Mouse (Mus musculus): ENCODE data around the gene Rab39.

Gene Rab39

DNA sequence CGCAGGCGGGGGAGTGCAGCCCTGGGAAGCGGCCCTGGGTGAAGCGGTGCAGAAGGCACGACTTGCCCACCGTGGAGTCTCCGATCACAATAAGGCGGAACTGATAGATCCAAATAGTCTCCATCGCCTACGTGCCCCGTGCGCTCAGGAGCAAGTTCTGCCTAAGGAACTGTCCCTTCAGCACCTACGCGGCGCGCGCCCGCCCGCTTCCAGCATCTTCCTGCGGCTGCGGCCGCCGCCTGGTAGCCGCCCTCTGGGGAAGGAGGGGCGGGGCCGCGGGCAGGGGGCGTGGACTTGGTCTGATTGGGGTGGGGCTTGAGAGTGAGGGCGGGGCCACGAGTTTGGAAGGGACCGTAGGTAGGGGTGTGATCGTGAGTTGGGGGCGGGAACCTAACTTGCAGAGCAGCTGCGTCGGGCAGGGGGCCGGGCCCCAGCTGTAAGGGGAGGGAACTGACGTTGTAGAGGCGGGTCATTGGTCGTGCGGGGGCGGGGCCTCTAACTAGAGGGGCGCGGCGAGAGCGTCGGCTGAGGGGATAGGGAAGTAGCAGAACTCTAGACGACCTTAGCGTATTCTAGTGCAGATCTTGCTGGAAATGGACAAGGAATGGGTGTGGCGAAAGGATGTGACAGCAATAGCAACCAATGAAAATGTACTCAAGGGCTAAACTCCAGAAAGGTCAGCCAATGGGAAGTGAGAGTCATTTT is at the start of gene Rab39:
TSS of gene Rab39 (minus strand) at position 241 of the 705 bp plus-strand sequence.
- DNase-seq (ENCODE audit: low spot score): peak; percentile 92

DNA sequence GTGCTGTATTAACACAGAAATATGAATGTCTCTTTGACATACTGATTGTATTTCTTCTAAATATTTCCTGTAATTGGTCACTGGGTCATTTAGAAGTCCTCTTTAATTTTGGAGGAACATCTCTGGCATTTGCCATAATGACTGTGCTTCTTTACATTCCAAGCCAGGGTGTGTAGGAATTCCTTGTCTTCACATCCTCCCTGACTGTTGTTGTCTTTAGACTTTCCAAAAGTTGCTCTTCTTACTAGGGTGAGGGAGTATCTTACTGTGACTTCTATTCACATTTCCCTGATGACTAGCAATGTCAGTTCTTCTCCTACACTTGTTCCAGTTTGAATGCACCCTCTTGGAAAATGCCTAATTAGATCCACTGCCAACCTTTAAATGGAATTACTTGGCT is 48.8 kb upstream of the Rab39 start:
- no peak for DNase-seq (ENCODE audit: low spot score)

DNA sequence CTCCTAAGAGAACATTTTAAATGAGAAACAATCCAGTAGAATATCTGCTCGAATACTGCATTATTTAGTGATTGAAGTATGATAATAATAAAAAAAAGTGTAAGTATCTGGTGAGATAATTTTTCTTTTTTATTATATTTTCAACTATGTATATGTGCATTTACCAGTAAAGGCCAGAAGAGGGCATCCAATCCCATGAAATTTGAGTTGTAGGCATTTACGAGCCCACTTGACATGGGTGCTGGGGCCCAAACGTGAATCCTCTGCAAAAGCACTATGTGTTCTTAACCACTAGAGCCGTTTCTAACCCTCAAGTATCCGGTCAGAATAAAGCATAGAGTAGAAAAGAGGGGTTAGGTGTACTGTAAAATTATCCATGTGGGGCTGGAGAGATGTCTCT is 44.9 kb upstream of the Rab39 start:
- DNase-seq (ENCODE audit: low spot score): no peak

- DNase-seq (ENCODE audit: low spot score): no peak
Observed at GRCm38 (mm10) chr9:53750411-53750810, 44.4 kb upstream of the Rab39 start.

DNA sequence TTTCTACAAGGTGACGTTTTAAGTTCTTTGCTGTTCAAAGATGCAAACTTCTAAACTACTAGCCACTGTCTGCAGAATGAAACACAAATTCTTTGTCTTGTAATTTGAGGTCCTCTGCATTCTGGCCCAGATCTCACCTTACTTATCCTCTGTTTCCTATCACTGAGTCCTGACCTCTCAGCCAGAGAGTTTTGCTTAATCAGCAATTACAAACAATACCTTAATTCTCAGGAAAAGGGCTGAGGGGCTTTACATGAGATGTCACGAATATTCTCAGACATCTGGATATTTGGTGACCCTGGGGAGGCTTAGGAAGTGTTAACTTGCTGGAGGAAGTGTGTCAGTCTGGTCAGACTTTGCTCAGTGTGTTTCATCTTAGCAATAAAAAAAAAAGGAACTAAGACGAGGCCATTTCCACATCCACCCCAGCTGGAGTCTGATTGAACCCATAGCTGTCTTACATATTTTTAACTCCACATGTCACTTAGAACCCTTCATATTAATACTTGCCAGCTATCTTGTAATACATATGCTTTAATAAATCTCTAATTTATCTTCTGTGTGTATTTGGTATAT is 34.9 kb upstream of the Rab39 start:
- no peak for DNase-seq (ENCODE audit: low spot score)

DNA sequence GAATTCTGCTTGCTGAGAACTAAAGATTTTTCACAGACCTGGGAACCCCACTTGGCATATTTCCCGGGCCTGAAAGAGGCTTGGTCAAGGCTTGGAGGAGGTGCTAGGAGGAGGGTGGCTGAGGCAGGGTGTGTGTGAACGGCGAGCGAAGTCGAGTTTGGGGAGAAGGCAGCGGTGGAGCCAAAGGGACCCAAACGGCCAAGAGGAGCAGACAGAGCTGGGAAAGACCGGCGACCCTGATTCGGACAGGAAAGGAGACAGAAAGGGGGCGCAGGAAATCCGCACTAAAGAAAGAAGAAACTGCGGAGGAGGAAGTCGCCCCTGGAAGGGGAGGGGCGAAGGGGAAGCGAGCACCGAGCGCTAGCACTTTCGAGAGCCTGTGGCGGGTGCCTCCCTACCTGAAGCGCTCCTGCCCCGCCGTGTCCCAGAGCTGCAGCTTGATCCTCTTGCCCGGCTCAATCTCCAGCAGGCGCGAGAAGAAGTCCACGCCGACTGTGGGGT is 491 bp downstream of the Rab39 start:
- no peak for DNase-seq (ENCODE audit: low spot score)

- DNase-seq (ENCODE audit: low spot score): no peak
Observed at GRCm38 (mm10) chr9:53702991-53703390, 3.0 kb downstream of the Rab39 start.

- no peak for DNase-seq (ENCODE audit: low spot score)
Observed at GRCm38 (mm10) chr9:53700496-53700895, 5.5 kb downstream of the Rab39 start.

GRCm38 (mm10) chr9:53695846-53696245 is 10.2 kb downstream of the Rab39 start:
- no peak for DNase-seq (ENCODE audit: low spot score)

DNA sequence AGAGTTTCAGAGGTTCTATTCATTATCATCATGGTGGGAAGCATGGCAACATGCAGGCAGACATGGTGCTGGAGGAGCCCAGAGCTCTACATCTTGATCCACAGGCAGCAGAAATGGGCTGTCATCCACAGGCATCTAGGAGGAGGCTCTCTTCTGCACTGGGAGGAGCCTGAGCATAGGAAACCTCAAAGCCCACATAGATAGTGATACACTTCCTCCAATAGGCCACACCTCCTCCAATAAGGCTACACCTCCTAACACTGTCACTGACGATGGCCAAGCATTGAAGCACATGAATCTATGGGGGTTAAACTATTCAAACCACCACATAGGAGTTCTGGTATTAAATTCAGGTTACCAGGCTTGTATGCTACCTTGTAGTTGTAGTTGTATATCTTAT is 12.3 kb downstream of the Rab39 start:
- DNase-seq (ENCODE audit: low spot score): no peak

GRCm38 (mm10) chr9:53691745-53692670 is 14.0 kb downstream of the Rab39 start:
- peak; percentile 15 for DNase-seq (ENCODE audit: low spot score)

DNA sequence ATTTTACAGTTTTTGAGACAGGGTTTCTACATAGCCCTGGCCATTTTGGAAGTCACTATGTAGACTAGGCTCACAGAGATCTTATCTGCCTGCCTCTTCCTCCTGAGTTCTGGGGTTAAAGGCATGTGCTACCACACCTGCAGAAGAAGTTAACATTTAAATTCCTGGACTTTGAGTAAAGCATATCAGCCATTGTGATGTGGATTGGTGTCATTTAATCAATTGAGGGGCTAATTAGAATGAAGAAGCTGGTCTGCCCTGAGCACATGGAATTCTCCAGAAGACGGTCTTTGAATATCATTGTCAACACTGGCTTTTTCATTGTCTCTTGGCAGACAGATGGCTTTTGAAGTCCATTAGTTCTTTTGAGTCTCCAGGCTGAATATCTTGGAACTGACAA is 25.2 kb downstream of the Rab39 start:
- no peak for DNase-seq (ENCODE audit: low spot score)

GRCm38 (mm10) chr9:53676921-53677320 is 29.1 kb downstream of the Rab39 start:
- DNase-seq (ENCODE audit: low spot score): no peak

DNA sequence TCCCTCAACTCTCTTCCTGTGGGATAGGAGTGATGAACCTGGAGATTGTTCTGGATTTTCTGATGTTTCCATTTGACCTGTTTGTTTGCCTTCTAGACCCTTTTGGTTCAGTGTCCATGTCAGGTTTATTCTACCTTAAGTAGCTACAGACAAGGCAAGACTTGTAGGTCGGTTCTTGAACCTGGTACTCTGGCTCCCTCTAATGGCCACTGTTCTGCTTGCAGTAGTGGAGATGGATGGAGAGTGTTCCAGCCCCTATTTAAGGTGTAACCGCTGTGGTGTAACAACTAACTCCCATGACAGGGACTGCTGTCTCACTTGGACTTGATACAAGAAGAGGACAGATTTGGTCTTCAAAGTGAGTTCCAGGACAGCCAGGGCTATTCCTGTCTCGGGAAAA is 32.5 kb downstream of the Rab39 start:
- peak; percentile 85 for DNase-seq (ENCODE audit: low spot score)

DNA sequence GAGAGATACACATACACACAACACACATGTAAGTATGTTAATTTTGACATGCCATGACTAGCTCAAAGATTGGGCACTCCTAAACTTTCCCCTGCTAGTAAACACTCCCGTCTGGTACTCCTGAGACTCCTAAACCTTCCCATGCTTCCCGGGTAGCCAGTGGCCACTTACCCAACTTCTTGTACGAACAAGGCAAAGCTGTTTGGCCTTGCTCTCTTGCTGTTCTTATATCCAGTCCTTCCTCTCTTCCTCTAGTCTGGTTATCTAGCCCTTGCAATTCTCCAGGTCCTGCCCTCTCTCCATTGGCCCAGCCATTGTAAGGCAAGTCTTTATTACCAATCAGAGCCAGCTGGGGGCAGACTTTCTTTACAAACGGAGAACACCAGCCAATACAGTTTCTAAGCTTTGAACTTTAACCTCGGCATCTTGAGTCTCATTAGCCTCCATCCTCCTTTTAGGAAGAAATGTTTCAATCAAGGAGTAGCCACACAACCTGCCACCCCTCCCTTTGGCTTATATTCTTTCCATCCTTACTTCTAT is 36.3 kb downstream of the Rab39 start, which contains the start of gene Cul5:
TSS of gene Cul5 (minus strand) at position 335 of the 540 bp plus-strand sequence.
- peak; percentile 48 for DNase-seq (ENCODE audit: low spot score)

DNA sequence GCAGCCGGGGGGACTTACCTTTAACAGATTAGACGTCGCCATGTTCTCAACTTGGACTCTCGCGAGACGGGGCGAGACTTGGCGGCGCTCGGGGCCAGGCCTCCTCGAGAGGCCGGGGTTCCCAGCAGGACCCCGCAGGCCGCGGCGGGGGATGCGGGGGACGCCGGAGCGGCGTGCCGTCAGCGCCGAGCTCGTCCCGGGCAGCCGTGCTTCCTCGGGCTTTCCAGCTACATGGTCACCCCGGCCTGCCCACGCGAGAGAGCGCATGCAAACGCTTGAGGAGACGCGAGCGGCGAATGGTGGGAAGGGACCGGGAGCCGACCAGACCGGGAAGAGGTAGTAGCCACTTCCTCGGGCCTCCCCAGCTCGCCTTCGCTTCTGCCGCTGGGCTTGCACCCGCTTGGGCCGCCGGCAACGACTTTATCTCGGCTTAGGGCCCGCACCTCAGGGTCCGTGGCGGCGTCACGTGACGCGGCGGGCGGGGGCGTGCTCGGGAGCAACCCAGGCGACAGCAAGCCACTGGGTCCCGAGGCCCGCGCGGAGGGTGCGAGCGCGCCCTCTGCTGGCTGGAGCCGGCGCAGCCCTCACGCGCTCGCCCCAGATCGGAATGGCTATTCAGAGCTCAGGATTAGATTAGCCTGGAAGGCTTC is 38.9 kb downstream of the Rab39 start:
- peak; percentile 92 for DNase-seq (ENCODE audit: low spot score)

GRCm38 (mm10) chr9:53666665-53667019 is 39.4 kb downstream of the Rab39 start:
- DNase-seq (ENCODE audit: low spot score): no peak

GRCm38 (mm10) chr9:53665428-53665827 is 40.6 kb downstream of the Rab39 start:
- DNase-seq (ENCODE audit: low spot score): no peak

DNA sequence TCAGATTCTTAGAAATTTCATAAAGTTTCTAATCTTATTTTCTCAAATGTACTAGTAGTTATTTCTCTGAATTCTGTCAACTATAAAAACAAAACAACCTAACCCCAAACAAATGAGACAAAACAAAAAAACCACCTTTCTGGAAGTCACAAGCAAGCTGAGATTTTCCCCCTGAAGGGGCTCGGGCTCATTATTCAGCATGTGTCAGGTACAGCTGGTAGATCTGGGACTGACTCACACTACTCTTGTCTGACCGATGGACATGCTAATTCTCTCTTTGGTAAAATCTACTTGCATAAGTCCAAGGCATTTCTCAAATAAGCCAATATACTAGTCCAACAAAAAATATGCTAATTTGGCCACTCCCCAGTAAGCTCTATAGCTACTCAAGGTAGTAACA is 41.2 kb downstream of the Rab39 start:
- DNase-seq (ENCODE audit: low spot score): no peak

DNA sequence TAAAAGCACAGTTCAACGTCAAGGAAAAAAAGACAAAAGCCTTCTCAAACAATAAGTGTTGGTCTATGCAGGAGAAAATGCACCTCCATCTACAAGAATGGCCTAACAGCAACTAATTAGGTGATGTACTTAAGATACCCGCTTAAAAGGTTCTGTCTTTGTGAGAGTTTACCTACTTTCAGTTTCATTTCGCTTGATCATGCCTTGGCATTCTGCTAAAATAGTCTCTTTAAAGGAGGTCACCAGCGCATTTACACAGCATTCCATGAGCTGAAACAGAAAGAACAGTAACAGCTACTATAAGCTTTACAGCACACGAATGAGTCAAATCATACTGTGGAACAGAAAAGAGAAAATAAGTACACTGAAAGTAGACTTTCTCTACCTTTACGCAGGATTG is 71.2 kb downstream of the Rab39 start:
- DNase-seq (ENCODE audit: low spot score): no peak

Measured in retina, embryonic 14.5 days (tissue).